Mouse (Mus musculus): ENCODE results near the gene Kif27.

DNA sequence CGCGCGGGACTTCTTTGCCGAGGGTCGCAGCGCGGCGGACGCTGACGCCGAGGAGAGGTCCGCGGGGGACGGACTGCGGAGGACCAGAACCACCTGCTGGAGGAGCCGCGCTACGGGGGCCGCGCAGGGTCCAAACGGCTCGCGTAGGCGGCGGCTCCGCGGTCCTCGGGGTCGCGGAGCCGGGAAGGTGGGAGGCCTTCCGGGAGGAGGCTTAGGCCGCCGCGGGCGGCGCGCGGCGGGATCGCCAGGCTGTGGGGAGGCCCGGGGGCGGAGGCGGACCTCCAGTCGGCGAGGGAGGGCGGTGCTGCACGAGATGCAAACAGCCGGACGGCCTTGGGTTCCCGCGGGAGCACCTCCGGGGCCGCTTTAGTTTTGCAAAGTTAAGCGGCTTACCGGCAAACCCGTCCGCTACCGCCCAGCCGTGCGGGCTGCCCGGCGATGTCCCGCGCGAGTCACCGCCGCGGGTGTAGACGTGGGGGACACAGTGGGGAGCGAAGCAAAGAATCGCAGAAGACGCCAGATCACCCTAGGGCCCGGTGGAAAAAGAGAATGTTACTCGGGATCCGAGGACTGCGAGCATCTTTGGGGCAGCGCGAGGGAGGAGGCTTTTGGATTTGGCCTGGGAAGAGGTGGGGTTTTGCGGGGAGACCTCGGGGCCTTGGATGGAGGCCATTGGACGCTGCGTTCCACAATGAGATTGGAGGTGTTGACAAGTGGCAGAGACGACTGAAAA, 84.5 kb downstream of the Kif27 start:
- TF ChIP-seq CTCF (IDR thresholded peaks at IDR 0.05; ENCODE audit: extremely low read depth, insufficient read length, insufficient replicate concordance, low read depth, low read length) = no peak
- no peak for TF ChIP-seq POLR2A (IDR thresholded peaks at IDR 0.05; ENCODE audit: low read depth, low read length)
